Mouse (Mus musculus) stomach, embryonic 14.5 days (tissue): Measurements from ENCODE around the gene Antxr1. TPM values are rescaled to one million over a fixed set of nuclear protein-coding genes. Genes with fewer than 3 reads are reported as not detected.
A peak's percentile ranks its signal among the peaks of the same experiment; 100 is the strongest.

Experiments used
- ATAC-seq: fragments of 200-750 bp; cut with Nextera tagmentation; 2 replicates; pipeline ENCODE4 v1.8.0; 2017; ENCODE audit warnings: low read depth, moderate TSS enrichment; ENCODE audit not compliant: insufficient number of reproducible peaks, insufficient read depth, low FRiP score
- H3K27ac ChIP-seq: fragments of 300-500 bp; sonication (generic); 2 replicates; pipeline ENCODE4 v1.5.1; 2014; ENCODE audit warnings: mild to moderate bottlenecking, low read length, moderate library complexity, mixed read lengths
- H3K27me3 ChIP-seq: fragments of 300-500 bp; sonication (generic); 2 replicates; pipeline ENCODE4 v1.6.1; 2014; ENCODE audit warnings: low read length, control low read depth, mixed read lengths; ENCODE audit not compliant: control insufficient read depth, insufficient read depth
- H3K36me3 ChIP-seq: fragments of 300-500 bp; sonication (generic); 2 replicates; pipeline ENCODE4 v1.6.1; 2014; ENCODE audit warnings: mild to moderate bottlenecking, control low read depth, low read length, moderate library complexity, mixed read lengths; ENCODE audit not compliant: control insufficient read depth, insufficient read depth
- H3K4me1 ChIP-seq: fragments of 300-500 bp; sonication (generic); 2 replicates; pipeline ENCODE4 v1.6.1; 2014; ENCODE audit warnings: low read length, control low read depth, mixed read lengths; ENCODE audit not compliant: control insufficient read depth, insufficient read depth
- H3K4me2 ChIP-seq: fragments of 300-500 bp; sonication (generic); replicated peaks from 2 replicates; pipeline ENCODE4 v1.6.1; 2014; ENCODE audit warnings: low read depth, low read length, control low read depth
- H3K4me3 ChIP-seq: fragments of 300-500 bp; sonication (generic); 2 replicates; pipeline ENCODE4 v1.5.1; 2014; ENCODE audit warnings: low read depth, low read length, control low read depth
- H3K9ac ChIP-seq: fragments of 300-500 bp; sonication (generic); replicated peaks from 2 replicates; pipeline ENCODE4 v1.6.1; 2014; ENCODE audit warnings: low read depth, mild to moderate bottlenecking, control low read depth, low read length, moderate library complexity, mixed read lengths
- H3K9me3 ChIP-seq: fragments of 300-500 bp; sonication (generic); 2 replicates; pipeline ENCODE4 v1.6.1; 2016; ENCODE audit warnings: low read depth, low read length, control low read depth; ENCODE audit not compliant: control insufficient read depth
- WGBS: fragments of 180-500 bp; shearing (Covaris S2); extraction: QIAGEN DNeasy Blood & Tissue Kit; methylation state at CpG from one replicate; pipeline ENCODE4 v1.1.7; 2014; 5-methylcytosine and 5-hydroxymethylcytosine counted together
- polyA plus RNA-seq: library from polyadenylated mRNA; unstranded; fragments of >200 nt; fragmentation: Nextera tagmentation; extraction: Ambion mirVana; gene quantifications from 2 replicates; pipeline ENCODE4 v1.2.1, GENCODE M21; 2014

Antxr1 gene
- polyA plus RNA-seq, 1 experiment from 2014 or later = 13.5 TPM

GRCm38 (mm10) chr6:87211551-87211950, 124.1 kb downstream of the Antxr1 start:
- no peak overlapping the region for H3K9ac ChIP-seq
- no peaks in the 10 kb centered on the region for H3K36me3 ChIP-seq
- no peak overlapping the region for H3K4me2 ChIP-seq
- no peak overlapping the region for H3K27ac ChIP-seq
- no peak overlapping the region for H3K4me3 ChIP-seq
- no peaks in the 10 kb centered on the region for H3K9me3 ChIP-seq
- H3K4me1 ChIP-seq = no peaks in the 10 kb centered on the region
- H3K27me3 ChIP-seq = no peaks in the 10 kb centered on the region
- ATAC-seq = no peak
- WGBS = 90% methylated on average over 3 of the region's 3 CpGs

GRCm38 (mm10) chr6:87207373-87207982, 128.1 kb downstream of the Antxr1 start:
- ATAC-seq = no peak
- no peak overlapping the region for H3K4me3 ChIP-seq
- H3K9me3 ChIP-seq = no peaks in the 10 kb centered on the region
- no peak overlapping the region for H3K27ac ChIP-seq
- H3K9ac ChIP-seq = no peak overlapping the region
- H3K4me2 ChIP-seq = no peak overlapping the region
- no peaks in the 10 kb centered on the region for H3K36me3 ChIP-seq
- peaks cover 4% of the 10 kb centered on the region; the same call in 1 of the 2 replicates for H3K4me1 ChIP-seq
- no peaks in the 10 kb centered on the region for H3K27me3 ChIP-seq
- 56% methylated on average over 13 of the region's 13 CpGs for WGBS

DNA sequence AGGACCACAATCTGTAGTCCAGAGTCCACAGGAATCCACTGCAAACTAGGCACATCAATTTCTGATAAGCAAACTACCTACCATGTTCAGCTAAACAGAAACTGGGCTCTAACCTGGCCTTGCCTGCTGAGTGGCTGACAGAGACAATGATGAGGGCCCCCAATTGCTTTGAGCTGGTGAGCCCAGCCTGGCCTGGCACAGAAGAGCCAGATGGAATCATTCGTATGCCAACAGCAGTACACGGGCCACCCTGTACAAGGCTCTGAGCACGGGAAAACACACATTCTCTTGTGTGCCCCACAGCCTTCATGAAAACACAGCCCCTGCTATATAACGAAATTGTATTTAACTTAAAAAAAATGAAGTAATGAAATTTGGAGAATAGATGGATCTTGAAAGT, 128.8 kb downstream of the Antxr1 start:
- no peak overlapping the region for H3K4me3 ChIP-seq
- H3K27ac ChIP-seq = no peak overlapping the region
- no peak for ATAC-seq
- H3K9ac ChIP-seq = no peak overlapping the region
- no peaks in the 10 kb centered on the region for H3K36me3 ChIP-seq
- 86% methylated on average over 4 of the region's 4 CpGs for WGBS
- no peak overlapping the region for H3K4me2 ChIP-seq
- H3K27me3 ChIP-seq = no peaks in the 10 kb centered on the region
- H3K9me3 ChIP-seq = no peaks in the 10 kb centered on the region
- peaks cover 4% of the 10 kb centered on the region; the same call in 1 of the 2 replicates for H3K4me1 ChIP-seq

DNA sequence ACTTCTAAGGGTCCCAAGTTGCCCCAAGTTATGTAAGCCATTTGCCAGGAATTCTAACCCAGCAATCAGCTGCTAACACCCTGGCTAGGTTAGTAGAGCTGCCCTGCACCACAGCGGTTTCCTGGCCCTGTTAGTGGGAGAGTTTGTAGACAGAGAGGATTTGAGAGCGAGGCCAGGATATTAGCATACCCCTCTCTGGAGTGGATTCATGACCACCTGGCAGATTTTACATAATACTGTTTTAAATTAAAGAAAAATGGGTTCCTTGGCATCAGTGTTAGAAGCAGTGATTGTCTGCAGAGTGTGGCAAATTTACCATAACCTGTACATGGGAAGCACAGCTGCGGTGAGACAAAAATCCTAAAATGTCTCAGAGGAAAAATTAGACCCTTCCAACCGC, 132.2 kb downstream of the Antxr1 start:
- Histone ChIP-seq H3K9me3 (no peaks in the 10 kb centered on the region), H3K4me1 (peaks cover 4% of the 10 kb centered on the region; the same call in 1 of the 2 replicates), H3K4me2 (no peak overlapping the region), H3K9ac (no peak overlapping the region), H3K27me3 (no peaks in the 10 kb centered on the region), H3K27ac (no peak overlapping the region), H3K36me3 (no peaks in the 10 kb centered on the region), H3K4me3 (no peak overlapping the region)
- WGBS = 74% methylated on average over 4 of the region's 4 CpGs
- ATAC-seq = no peak

DNA sequence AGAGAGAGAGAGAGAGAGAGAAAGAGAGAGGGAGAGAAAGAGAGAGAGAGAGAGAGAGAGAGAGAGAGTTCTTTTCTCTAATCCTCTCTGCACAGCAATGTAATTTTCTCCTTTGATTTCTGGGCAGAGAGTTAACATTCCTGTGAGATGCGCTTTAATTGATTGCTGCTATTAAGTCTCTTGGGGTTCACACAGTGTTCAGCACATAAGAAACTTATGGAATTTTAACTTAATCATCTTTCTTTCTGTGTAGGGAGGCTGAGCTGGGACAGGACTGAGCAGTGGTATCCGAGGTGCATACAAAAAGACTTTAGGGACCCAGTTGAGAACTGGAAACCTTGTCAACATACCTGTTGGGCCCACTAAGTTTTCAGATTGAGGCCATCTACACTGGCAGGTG, 132.6 kb downstream of the Antxr1 start:
- no peak overlapping the region for H3K9ac ChIP-seq
- no peak for ATAC-seq
- 66% methylated on average over 2 of the region's 2 CpGs for WGBS
- no peak overlapping the region for H3K4me3 ChIP-seq
- H3K27me3 ChIP-seq = no peaks in the 10 kb centered on the region
- no peaks in the 10 kb centered on the region for H3K9me3 ChIP-seq
- H3K27ac ChIP-seq = no peak overlapping the region
- no peak overlapping the region for H3K4me2 ChIP-seq
- H3K36me3 ChIP-seq = no peaks in the 10 kb centered on the region
- H3K4me1 ChIP-seq = peaks cover 4% of the 10 kb centered on the region; the same call in 1 of the 2 replicates

DNA sequence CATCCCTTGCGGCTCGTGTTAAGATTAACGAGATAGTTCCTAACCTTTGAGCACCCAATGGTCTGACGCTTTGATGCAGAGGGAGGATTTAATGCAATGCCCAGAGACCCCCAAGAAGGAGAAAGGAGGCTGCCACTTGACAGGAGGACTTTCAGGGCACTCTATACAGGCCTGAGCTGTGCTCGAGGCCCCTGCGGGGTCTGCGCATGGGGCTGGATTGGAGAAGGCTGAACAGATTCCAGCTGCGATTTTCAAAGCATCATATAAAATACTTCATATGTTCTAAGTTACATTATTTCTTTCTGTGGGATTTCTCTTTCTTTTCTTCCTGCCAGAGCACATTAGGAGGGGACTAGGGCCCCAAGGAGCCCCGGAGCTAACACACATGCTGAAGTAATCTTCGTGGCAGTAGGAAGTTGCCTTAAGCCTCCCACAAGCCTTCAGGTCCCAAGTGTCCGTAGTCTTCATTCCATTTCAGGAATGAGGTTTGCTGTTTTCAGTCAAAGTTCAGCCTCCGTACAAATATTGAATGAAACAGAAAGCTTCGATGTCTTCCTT, 133.5 kb downstream of the Antxr1 start:
- no peak overlapping the region for H3K4me2 ChIP-seq
- no peak for ATAC-seq
- no peak overlapping the region for H3K27ac ChIP-seq
- no peak overlapping the region for H3K4me3 ChIP-seq
- peaks cover 4% of the 10 kb centered on the region; the same call in 1 of the 2 replicates for H3K4me1 ChIP-seq
- H3K9me3 ChIP-seq = no peaks in the 10 kb centered on the region
- no peak overlapping the region for H3K9ac ChIP-seq
- H3K27me3 ChIP-seq = no peaks in the 10 kb centered on the region
- no peaks in the 10 kb centered on the region for H3K36me3 ChIP-seq
- 79% methylated on average over 13 of the region's 13 CpGs for WGBS

GRCm38 (mm10) chr6:87189755-87190154, 145.9 kb downstream of the Antxr1 start:
- Histone ChIP-seq H3K4me3 (no peak overlapping the region), H3K4me2 (no peak overlapping the region), H3K36me3 (no peaks in the 10 kb centered on the region; the same call in 1 of the 2 replicates), H3K9ac (no peak overlapping the region), H3K27ac (no peak overlapping the region), H3K4me1 (peaks cover 6% of the 10 kb centered on the region; the same call in 1 of the 2 replicates), H3K27me3 (no peaks in the 10 kb centered on the region), H3K9me3 (no peaks in the 10 kb centered on the region)
- ATAC-seq = peak; percentile 42; the same call in 1 of the 2 replicates
- 47% methylated on average over 3 of the region's 3 CpGs for WGBS

GRCm38 (mm10) chr6:87186988-87187387, 148.6 kb downstream of the Antxr1 start:
- no peak; the same call in 1 of the 2 replicates for ATAC-seq
- 29% methylated on average over 12 of the region's 12 CpGs for WGBS
- Histone ChIP-seq H3K27me3 (no peaks in the 10 kb centered on the region), H3K4me2 (no peak overlapping the region), H3K27ac (peak overlapping the region; percentile 77; the same call in 1 of the 2 replicates), H3K4me3 (no peak overlapping the region), H3K4me1 (peaks cover 9% of the 10 kb centered on the region; the same call in 1 of the 2 replicates), H3K9ac (no peak overlapping the region), H3K36me3 (no peaks in the 10 kb centered on the region; the same call in 1 of the 2 replicates), H3K9me3 (no peaks in the 10 kb centered on the region)
